Mouse (Mus musculus): ENCODE measurements around the gene Usp53. TPM values are rescaled to one million over a fixed set of nuclear protein-coding genes. Genes with fewer than 3 reads are reported as not detected.
"Not testable (repeated sequence)": the region's sequence is repeated elsewhere in the genome, so short reads cannot be mapped to it uniquely, and the experiment has no call there.

Usp53 gene
- total RNA-seq, 2 experiments from 2014 or later: 19.4 to 24.0 TPM

- DNase-seq (ENCODE audit: low spot score in 2 of 2): no peak
These were observed 34.2 kb downstream of the Usp53 start for GRCm38 (mm10) chr3:122950129-122950528.

DNA sequence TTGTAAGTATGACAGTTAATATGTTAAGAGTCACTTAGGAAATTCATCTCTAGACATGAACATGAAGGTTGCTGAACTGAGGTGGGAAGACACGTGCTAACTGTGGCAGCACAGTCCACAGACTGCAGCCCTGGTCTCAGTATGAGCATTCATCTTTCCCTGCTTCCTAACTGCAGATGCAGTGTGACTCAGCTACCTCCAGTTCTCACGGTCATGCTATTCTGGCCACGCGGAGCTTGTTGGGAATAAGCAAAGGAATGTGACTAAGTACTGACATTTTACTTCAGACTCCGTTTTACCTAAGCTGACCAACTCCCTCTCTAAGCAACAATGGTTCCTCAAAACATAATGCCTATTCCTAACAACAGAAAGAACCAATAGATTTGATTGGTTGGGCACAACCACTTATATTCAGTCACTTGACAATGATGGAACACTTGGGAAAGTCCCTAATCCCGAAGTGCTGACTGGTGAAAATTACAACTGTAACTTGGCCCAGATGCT, 40.9 kb downstream of the Usp53 start:
- no peak for DNase-seq (ENCODE audit: low spot score in 2 of 2)

- DNase-seq (ENCODE audit: low spot score in 2 of 2): peak; percentile 39 to 63
These were observed 45.1 kb downstream of the Usp53 start for GRCm38 (mm10) chr3:122939215-122939614.

DNA sequence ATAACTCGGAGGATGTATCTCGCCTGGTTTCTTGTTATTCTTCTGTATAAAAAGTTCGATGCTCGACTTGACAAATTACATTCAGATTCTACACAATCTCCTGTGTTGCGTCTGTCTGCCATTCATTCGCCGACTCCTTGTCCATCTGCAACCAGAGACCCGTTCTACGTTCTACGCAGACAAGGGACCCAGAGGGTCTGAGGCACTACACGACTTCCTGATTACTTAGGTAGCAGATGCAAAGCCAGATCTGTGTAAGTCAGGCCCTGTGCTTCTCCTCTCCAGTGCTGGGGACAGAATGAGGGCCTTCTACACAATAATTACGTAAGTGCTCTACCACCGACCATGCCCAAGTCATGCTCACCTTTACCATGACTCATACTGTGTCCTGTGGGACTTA, 47.1 kb downstream of the Usp53 start:
- not testable (repeated sequence) for DNase-seq (ENCODE audit: low spot score in 2 of 2)

DNA sequence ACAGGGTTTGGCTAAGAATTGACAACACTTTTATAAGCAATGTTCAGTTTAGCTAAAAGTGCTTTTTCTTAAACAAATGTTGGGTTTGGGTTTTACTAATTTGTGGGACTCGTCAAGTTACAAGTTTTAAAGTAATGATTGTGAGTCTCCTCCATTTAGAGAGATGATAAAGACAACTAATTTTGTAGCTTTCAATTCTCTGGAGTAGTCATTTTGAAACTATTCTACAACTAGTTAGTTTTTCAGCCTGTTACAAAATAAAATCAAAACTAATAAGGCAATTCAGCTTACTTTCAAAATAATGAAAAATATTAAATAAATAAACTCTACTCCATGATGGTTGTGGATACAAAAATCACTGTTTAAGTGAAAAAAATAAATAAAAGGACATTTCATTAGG, 51.8 kb downstream of the Usp53 start:
- no peak for DNase-seq (ENCODE audit: low spot score in 2 of 2)

GRCm38 (mm10) chr3:122929723-122930122, 54.6 kb downstream of the Usp53 start:
- no peak for DNase-seq (ENCODE audit: low spot score in 2 of 2)

DNA sequence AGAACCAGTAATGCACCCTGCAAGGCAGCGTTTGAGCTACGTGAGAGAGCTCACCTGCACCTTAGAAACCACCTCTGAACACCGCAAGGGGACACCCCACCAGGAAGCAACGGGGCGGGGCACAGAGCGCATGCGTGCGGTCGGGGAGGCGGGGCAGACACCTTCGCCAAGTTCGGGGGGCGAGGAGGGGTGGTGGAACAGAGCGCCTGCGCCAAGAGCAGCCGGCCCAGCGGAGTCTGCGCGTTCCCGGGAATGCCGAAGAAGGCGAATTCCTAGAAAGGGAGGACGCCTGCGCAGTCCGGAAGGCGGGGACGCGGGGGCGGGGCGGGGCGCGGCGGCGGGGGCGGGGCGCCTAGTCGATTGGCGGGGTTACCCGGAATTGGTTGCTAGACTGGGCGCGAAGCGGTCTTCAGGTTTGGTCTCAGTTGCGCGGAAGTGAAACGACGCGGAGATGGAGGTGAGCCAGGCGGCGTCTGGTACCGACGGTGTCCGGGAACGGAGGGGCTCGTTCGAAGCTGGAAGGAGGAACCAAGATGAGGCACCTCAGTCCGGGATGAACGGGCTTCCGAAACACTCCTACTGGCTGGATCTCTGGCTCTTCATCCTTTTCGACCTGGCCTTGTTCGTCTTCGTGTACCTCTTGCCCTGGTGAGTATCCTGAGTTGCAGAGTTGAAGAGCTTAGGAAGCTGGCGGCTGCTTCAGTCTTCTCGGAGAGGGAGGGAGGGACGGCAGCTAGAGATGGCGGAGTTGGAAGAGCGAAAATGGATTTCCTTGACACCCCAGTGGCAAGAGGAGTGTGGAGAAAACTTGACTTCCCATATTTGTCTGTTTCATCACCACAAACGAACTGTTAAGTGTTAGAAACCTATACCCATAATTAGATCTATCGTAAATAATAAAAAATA, 60.0 kb downstream of the Usp53 start, which contains the start of gene 1810037I17Rik:
Gene 1810037I17Rik (plus strand): TSS at position 195 of the 906 bp plus-strand sequence.
- DNase-seq (ENCODE audit: low spot score in 2 of 2): peak; percentile 95 to 98

DNA sequence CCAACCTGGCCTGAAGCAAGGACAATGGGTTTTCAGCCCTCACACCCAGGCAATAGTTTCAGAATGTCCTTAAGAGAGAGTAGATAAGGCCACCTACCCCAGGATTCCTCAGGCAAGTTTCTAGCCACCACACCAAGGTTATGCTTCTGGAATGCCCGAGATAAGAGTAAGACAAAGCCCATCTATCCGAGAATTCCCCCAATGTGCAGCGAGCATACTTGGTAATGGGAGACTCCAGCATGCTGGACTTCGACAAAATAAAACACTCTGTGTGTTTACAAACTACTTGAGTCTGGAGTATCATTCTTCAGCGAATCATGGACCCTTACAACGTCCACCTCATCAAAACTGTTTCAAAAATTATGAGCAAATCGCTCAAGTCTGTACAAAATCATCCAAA, 61.2 kb downstream of the Usp53 start:
- no peak for DNase-seq (ENCODE audit: low spot score in 2 of 2)

- DNase-seq (ENCODE audit: low spot score in 2 of 2): no peak
These were observed 62.4 kb downstream of the Usp53 start for GRCm38 (mm10) chr3:122921676-122922527.

DNA sequence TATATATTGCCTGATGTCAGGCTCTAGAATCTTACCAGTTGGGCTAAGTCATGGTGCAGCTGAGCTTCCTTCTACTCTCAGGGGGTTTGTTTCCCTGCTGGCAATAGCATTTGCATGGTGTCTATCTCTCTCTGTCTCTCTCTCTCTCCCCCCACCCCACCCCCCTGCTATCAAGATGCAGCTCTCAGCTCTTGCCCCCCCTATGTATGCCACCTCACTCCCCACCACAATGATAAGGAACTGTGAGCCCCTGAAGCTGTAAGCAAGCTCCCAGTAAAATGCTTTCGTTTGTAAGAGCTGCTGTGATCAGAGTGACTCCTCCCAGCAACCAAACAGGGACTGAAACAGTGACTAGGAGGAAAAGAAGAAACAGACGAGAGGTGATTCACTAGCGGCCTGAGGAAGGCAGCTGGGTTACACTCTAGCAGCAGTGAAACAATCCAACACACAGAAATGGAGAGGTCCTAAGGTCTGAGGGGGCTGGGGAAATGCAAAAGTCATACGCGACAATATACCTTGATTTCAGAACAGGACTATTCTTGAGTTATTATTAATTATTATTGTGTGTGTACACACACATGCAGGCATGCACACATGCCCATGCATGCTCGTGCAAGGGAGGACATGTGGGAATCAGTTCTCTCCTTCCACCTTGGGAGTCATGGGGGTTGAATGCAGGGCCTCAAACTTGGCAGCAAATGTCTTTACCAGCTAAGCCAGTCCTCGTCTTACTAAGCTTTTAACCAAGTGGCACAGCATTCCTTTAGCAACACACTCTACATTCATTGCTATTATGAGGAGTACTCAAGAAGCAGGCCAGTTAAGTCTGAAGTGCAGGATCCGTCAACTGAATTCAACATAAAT, 63.5 kb downstream of the Usp53 start:
- DNase-seq (ENCODE audit: low spot score in 2 of 2): no peak

DNA sequence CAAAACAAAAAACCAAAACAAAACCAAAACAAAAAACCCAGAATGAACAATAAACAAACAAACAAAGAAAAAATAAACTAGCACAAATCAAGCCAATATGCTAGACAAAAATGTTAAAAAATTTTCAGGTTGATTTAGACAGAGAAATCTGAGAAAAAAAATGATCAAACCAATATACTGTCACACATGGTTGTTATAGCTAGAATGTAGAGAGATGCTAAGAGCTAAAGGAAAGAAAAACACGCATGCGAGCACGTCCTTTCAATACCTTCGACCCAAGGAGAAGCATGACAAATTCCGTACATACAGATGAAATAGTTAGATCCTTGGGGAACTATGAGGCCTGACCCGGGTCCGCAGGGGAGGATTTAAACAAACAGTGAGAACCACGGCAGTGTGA, 65.0 kb downstream of the Usp53 start, which contains the start of gene Gm10959:
Gene Gm10959 (minus strand): TSS at position 101 of the 400 bp plus-strand sequence.
- DNase-seq (ENCODE audit: low spot score in 2 of 2): no peak

GRCm38 (mm10) chr3:122918672-122919071, 65.6 kb downstream of the Usp53 start:
- DNase-seq (ENCODE audit: low spot score in 2 of 2): no peak

- no peak for DNase-seq (ENCODE audit: low spot score in 2 of 2)
These were observed 68.1 kb downstream of the Usp53 start for GRCm38 (mm10) chr3:122916191-122916680.

DNA sequence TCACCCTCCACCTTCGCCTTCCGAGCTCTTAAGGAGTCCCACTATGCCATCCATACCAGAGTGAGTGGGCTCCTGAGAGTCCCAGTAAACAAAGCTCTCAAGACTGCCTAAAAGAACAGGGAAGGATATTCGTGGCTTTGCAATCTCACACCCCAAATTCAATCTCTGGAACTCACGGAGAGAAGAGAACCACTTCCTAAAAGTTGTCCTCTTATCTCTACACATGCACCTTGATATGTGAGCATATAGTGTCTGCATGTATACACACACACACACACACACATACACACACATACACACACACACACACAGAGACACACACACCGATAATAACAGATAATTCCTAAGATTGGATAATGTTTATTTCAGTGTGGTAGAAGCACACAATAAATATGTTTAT, 68.8 kb downstream of the Usp53 start:
- no peak for DNase-seq (ENCODE audit: low spot score in 2 of 2)

- DNase-seq (ENCODE audit: low spot score in 2 of 2): no peak
These were observed 76.5 kb downstream of the Usp53 start for GRCm38 (mm10) chr3:122907841-122908240.

DNA sequence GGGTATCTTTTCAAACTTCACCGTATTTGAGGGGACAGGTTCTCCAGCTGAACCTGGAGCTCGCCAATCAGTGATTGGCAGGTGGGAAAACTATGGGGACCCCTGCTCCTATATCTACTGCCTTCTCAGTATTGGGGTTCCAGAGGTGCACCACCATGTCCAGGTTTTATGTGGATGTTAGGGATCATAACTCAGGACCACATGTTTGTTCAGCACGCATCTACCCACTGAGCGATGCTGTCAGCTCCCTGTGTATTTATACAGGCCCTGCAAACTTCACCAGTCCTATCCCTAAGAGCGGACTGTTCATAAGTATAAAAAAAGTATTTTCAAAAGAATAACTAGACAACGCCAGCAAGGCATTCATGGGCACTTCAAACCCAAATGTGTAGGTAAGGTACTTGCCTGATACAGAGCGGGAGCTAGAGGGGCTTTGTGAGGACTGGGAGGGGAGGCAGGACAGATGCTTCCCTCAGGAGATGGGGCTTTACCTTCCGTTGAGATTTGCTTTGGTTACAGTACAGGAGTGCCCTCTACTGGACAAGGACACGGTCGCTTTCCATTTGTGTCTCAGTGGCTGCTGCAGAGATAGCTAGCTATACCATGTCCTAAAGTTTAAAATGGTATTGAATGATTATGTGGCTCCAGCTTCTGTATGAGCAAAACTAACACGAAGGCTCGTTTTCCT, 80.4 kb downstream of the Usp53 start:
- DNase-seq (ENCODE audit: low spot score in 2 of 2): peak; percentile 37 to 60

GRCm38 (mm10) chr3:122898254-122898653, 86.1 kb downstream of the Usp53 start:
- DNase-seq (ENCODE audit: low spot score in 2 of 2): no peak

DNA sequence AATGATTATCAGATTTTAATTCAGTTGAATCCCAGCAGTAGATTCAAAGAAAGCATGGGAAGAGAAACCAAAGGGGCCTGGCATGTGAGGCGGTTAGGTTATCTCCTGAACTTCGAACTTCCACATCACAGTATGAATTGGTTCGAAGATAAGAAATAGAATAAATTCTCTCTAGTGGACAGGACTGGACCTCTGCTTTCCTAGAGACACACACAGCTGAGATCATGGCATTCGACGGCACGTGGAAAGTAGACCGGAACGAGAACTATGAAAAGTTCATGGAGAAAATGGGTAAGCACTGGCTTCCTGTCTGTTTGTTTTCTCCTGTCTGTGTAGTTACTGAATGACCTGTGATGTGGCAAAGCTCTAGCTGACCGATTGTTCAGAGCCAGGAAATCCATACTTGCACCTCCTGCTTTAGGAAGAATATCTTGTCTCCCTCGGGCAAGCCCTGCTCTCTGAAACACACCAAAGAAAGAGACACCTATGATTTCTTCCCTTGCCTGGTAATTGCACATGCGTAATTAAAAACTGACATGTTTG, 89.0 kb downstream of the Usp53 start:
- no peak for DNase-seq (ENCODE audit: low spot score in 2 of 2)

- DNase-seq (ENCODE audit: low spot score in 2 of 2): no peak
These were observed 89.5 kb downstream of the Usp53 start, which contains the start of gene Fabp2 for GRCm38 (mm10) chr3:122894772-122895171. Gene Fabp2 (plus strand): TSS chr3:122895072.

Measured in layer of hippocampus, postnatal 10 days (tissue).